Mouse (Mus musculus) limb, embryonic 14.5 days (tissue): ENCODE measurements around the gene Mrps14. TPM values are rescaled to one million over a fixed set of nuclear protein-coding genes. Genes with fewer than 3 reads are reported as not detected.

Experiments
- ATAC-seq: fragments of 200-750 bp; cut with Nextera tagmentation; 2 replicates; pipeline ENCODE4 v1.8.0; 2017; ENCODE audit warnings: low read depth, moderate number of reproducible peaks, moderate TSS enrichment; ENCODE audit not compliant: low FRiP score
- DNase-seq: peaks from one replicate; pipeline ENCODE4 v3.0.0-alpha.2; 2015; ENCODE audit warnings: low spot score
- H3K27ac ChIP-seq: fragments of 300-500 bp; sonication (generic); replicated peaks from 2 replicates; pipeline ENCODE4 v1.5.1; 2014; ENCODE audit warnings: low read depth, mild to moderate bottlenecking, low read length, moderate library complexity, mixed read lengths
- H3K27me3 ChIP-seq: fragments of 300-500 bp; sonication (generic); 2 replicates; pipeline ENCODE4 v1.6.1; 2014; ENCODE audit warnings: low read length, mixed read lengths; ENCODE audit not compliant: control insufficient read depth, insufficient read depth
- H3K36me3 ChIP-seq: fragments of 300-500 bp; sonication (generic); 2 replicates; pipeline ENCODE4 v1.6.1; 2014; ENCODE audit warnings: mild to moderate bottlenecking, low read length, moderate library complexity, mixed read lengths; ENCODE audit not compliant: control insufficient read depth, insufficient read depth
- H3K4me1 ChIP-seq: fragments of 300-500 bp; sonication (generic); 2 replicates; pipeline ENCODE4 v1.6.1; 2014; ENCODE audit warnings: antibody characterized with exemption, low read length, mixed read lengths; ENCODE audit not compliant: control insufficient read depth, insufficient read depth
- H3K4me2 ChIP-seq: fragments of 300-500 bp; sonication (generic); replicated peaks from 2 replicates; pipeline ENCODE4 v1.6.1; 2014; ENCODE audit warnings: low read depth, mild to moderate bottlenecking, low read length, moderate library complexity; ENCODE audit not compliant: severe bottlenecking
- H3K4me3 ChIP-seq: fragments of 300-500 bp; sonication (generic); replicated peaks from 2 replicates; pipeline ENCODE4 v1.5.1; 2014; ENCODE audit warnings: low read length
- H3K9ac ChIP-seq: fragments of 300-500 bp; sonication (generic); 2 replicates; pipeline ENCODE4 v1.6.1; 2014; ENCODE audit warnings: mild to moderate bottlenecking, low read depth, low read length, moderate library complexity; ENCODE audit not compliant: severe bottlenecking
- H3K9me3 ChIP-seq: fragments of 300-500 bp; sonication (generic); 2 replicates; pipeline ENCODE4 v1.6.1; 2016; ENCODE audit warnings: low read length; ENCODE audit not compliant: control insufficient read depth
- POLR2A ChIP-seq: fragments of 200-500 bp; IDR thresholded peaks from 2 replicates; pipeline ENCODE4 v1.8.0; 2012; ENCODE audit warnings: inconsistent platforms, mild to moderate bottlenecking, moderate library complexity, borderline replicate concordance; ENCODE audit not compliant: insufficient read depth, insufficient read length; ENCODE audit errors: extremely low read depth
- WGBS: fragments of 180-500 bp; shearing (Covaris S2); extraction: QIAGEN DNeasy Blood & Tissue Kit; methylation state at CpG from one replicate; pipeline ENCODE4 v1.1.7; 2014; 5-methylcytosine and 5-hydroxymethylcytosine counted together
- polyA plus RNA-seq, 2 experiments: library from polyadenylated mRNA; depleted of rRNA in 1 of 2; stranded (reverse) in 1 of 2; unstranded in 1 of 2; fragments of >200 nt; fragmentation: Nextera tagmentation in 1 of 2; extraction: Ambion mirVana in 1 of 2; gene quantifications; 2 replicates each; pipeline versions ENCODE4 v1.2.1 to v1.2.3; 2012 to 2014

Gene Mrps14
- 44.5 and 53.7 TPM in 2 replicates for polyA plus RNA-seq (2012; rRNA removed)
- polyA plus RNA-seq (2014; fragmentation: Nextera tagmentation; extraction: Ambion mirVana): 228 and 243 TPM in 2 replicates

DNA sequence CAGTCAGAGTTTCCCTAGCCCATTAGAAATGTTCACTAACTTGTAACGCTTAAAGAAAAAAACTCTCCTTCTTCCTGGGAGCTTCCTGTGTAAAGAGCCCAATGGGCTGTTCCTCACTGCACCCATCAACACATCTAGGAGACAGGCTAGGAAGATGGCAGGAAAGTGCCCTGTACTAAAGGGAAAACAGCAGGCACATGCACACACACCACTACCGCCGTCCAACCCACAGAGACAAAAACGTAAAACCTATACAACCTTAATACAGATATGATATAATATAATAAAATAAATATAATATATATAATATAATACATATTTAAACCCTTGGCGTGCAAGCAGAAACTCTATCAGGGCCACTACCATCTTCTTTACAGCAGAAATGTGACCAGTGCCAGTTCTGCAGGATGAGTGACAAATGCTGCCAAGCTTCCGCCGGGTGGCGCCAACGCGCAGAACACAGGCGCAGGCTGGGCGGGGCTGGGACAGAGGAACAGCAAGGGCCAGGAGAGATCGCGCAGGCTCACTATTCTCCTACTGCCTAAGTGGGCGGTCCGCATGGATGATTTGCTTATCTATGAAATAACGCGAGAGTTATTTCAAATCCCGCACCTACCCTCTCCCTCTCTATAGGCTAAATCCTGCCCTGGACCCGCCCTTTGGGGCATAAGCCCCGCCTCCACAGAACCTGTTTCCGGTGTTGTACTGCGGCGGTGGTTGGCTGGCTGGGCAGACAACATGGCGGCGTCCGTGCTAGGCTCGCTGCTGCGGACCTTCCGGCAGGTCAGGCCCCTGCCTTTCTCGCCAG is at the start of gene Mrps14:
TSS of gene Mrps14 (plus strand) at position 687 of the 808 bp plus-strand sequence.
- Histone ChIP-seq H3K4me3 (peak within 1 kb of the TSS; percentile 94), H3K4me1 (0 out of 2 replicates have a peak, but pooled peaks cover 3% of the 10 kb centered on the region), H3K36me3 (peaks cover 24% of the 10 kb centered on the region), H3K4me2 (peak within 1 kb of the TSS; percentile 81), H3K27me3 (no peaks in the 10 kb centered on the region), H3K9ac (peak within 1 kb of the TSS; percentile 84), H3K27ac (peak within 1 kb of the TSS; percentile 72), H3K9me3 (no peaks in the 10 kb centered on the region)
- ATAC-seq (peak; percentile 99), DNase-seq (peak; percentile 100)
- TF ChIP-seq POLR2A: peak; percentile 92; the same call in 1 of the 2 replicates
- 7% methylated on average over 31 of the region's 31 CpGs for WGBS

DNA sequence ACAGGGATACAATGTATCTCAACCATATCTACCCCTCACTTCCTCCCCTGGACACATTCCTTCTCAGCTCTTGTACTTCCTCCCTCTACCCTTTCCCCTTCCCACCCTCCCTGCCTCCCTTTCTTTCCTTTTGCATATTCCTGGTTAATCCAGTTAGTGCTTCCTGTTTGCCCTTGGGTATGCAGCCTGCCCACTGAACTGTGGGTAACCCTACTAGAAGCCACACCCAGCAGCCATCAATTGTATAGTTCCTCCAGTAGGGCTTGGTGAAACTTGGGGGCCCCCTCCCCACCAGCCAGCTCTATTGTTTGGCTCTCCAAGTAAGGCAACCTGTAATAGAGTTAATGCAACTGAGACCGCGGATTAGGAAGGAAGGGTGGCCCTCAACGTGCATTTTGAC is 49.4 kb upstream of the Mrps14 start:
- 80% methylated on average over 3 of the region's 3 CpGs for WGBS
- Histone ChIP-seq H3K4me1 (no peaks in the 10 kb centered on the region; the same call in 1 of the 2 replicates), H3K27ac (no peak overlapping the region), H3K36me3 (no peaks in the 10 kb centered on the region), H3K27me3 (no peaks in the 10 kb centered on the region), H3K4me3 (no peak overlapping the region), H3K9ac (no peak overlapping the region), H3K4me2 (no peak overlapping the region), H3K9me3 (no peaks in the 10 kb centered on the region)
- ATAC-seq: no peak
- no peak for TF ChIP-seq POLR2A
- DNase-seq: no peak

DNA sequence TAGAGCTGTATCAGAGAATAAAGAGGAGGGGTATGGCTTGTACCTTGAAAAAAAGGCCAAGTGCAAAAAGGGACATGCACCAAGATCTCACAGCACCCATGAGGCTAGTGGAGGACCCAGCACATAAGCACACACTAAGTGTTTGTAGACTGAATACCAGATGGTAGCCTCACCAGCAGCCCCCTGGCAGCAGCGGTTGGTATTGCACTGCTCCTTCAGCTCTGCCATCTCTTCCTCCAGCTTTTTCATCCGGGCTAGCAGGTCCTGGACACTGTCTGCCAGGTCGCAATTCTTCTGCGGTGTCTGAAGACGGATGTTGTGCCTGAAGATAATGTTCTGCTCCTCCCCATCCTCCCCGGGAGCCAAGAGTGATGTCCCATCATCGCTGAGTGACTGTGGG is 47.7 kb upstream of the Mrps14 start:
- H3K4me2 ChIP-seq: no peak overlapping the region
- TF ChIP-seq POLR2A: no peak
- H3K9ac ChIP-seq: no peak overlapping the region
- no peaks in the 10 kb centered on the region for H3K36me3 ChIP-seq
- DNase-seq: no peak
- no peaks in the 10 kb centered on the region; the same call in 1 of the 2 replicates for H3K4me1 ChIP-seq
- no peaks in the 10 kb centered on the region for H3K27me3 ChIP-seq
- H3K4me3 ChIP-seq: no peak overlapping the region
- H3K9me3 ChIP-seq: no peaks in the 10 kb centered on the region
- 85% methylated on average over 7 of the region's 7 CpGs for WGBS
- no peak for ATAC-seq
- H3K27ac ChIP-seq: no peak overlapping the region

DNA sequence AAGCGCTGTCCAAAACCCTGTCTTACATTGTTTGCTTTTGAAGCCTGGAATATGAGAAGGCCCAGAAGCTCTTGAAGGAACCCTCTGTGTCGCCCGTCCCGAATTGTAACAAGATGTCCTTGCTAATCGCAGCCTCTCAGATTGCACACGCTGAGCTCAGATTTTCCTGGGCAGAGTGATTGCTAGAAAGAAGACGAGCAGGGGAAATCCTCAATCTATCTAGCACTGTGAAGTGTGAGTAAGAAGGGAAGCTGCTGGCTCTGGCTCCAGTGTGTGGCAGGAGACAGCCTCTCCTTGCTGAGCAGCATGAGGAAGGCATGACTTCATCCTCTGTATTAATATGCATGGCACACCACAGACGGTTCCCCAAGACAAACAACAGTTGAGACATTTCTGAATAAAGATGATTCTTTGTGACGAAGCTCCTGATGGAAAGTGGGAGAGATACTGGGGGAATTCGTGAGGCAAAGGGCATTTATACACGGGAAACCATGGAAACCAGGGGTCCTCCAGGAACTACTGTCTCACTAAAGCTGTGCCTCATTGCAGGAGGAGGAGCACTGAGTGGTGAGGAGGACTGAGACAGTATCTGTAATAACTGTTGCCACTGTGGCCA is 45.6 kb upstream of the Mrps14 start:
- Histone ChIP-seq H3K4me1 (peaks cover 3% of the 10 kb centered on the region; the same call in 1 of the 2 replicates), H3K4me2 (no peak overlapping the region), H3K27me3 (no peaks in the 10 kb centered on the region), H3K9ac (no peak overlapping the region), H3K9me3 (no peaks in the 10 kb centered on the region), H3K4me3 (no peak overlapping the region), H3K36me3 (no peaks in the 10 kb centered on the region), H3K27ac (no peak overlapping the region)
- DNase-seq (no peak), ATAC-seq (no peak)
- WGBS: 57% methylated on average over 11 of the region's 11 CpGs
- TF ChIP-seq POLR2A: no peak

- H3K36me3 ChIP-seq: no peaks in the 10 kb centered on the region
- no peak overlapping the region for H3K27ac ChIP-seq
- WGBS: 60% methylated on average over 3 of the region's 3 CpGs
- no peak overlapping the region for H3K9ac ChIP-seq
- no peak overlapping the region for H3K4me2 ChIP-seq
- H3K4me1 ChIP-seq: peaks cover 3% of the 10 kb centered on the region; the same call in 1 of the 2 replicates
- ATAC-seq (no peak), DNase-seq (no peak)
- no peaks in the 10 kb centered on the region for H3K9me3 ChIP-seq
- H3K27me3 ChIP-seq: no peaks in the 10 kb centered on the region
- H3K4me3 ChIP-seq: no peak overlapping the region
- TF ChIP-seq POLR2A: no peak
Measured at GRCm38 (mm10) chr1:160150726-160151125, 44.3 kb upstream of the Mrps14 start.
